Mouse (Mus musculus): Measurements from ENCODE around the gene Olfr452.

- TF ChIP-seq CTCF (IDR thresholded peaks at IDR 0.05; ENCODE audit: insufficient read depth, low read depth, low read length) (no peak), POLR2A (IDR thresholded peaks at IDR 0.05; ENCODE audit: insufficient read depth, low read depth, low read length) (no peak)
Observed at GRCm38 (mm10) chr6:42747846-42748245, 37.0 kb upstream of the Olfr452 start.

Measured in olfactory bulb, adult 2 months (tissue).